Mouse (Mus musculus) kidney, postnatal 4 days (tissue): ENCODE measurements around the gene Ak2.

Source experiments
- DNase-seq, 2 experiments: peaks; one replicate each; pipeline ENCODE4 v3.0.0; 2021; ENCODE audit warnings: mixed read lengths in 2 of 2

Ak2 gene

DNA sequence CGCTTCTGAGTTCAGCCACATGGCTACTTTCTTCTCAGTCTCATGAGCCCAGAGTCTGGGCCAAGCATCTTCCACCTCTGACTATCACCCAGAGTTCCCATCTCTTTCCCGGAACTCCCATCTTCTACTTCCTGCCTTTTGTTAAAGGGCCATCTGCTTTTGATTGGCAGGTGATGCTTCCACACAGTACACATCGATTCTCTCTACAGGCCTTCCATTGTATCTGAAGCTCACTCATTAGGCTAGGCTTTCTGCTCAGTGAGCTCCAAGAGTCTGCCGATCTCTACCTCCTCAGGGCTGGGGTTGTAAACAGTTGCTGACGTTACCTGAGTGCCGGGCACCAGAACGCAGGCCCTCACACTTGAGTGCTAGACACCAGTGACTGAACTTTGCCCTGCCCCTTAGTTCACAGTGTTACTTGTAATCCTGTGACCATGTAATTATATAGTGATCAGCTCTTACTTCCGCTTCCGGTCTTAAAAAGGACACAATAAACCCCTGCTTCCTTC is at the start of gene Ak2:
Ak2 (plus strand) TSS at position 459 of the 509 bp plus-strand sequence.
- no peak for DNase-seq

GRCm38 (mm10) chr4:128942346-128942745 is 49.4 kb upstream of the Ak2 start:
- DNase-seq, result no peak

DNA sequence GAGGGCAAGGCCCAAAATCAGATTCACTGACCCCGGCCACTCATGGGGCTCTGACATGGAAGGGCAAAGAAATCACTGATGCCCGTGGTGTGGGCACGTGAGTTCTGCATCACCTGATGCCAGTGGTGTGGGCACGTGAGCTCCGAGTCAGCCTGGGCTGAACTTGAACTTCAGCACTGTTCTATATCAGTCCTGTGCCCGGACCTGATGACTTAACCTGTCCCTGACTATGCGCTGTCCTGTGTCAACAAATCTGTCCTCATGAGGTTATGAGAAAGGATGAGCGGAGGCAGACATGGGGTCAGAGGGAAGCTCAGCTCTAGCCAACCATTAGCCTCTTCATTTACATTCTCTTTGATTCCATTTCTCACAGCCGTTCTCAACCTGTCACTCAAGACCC is 45.0 kb upstream of the Ak2 start:
- DNase-seq, result no peak

DNA sequence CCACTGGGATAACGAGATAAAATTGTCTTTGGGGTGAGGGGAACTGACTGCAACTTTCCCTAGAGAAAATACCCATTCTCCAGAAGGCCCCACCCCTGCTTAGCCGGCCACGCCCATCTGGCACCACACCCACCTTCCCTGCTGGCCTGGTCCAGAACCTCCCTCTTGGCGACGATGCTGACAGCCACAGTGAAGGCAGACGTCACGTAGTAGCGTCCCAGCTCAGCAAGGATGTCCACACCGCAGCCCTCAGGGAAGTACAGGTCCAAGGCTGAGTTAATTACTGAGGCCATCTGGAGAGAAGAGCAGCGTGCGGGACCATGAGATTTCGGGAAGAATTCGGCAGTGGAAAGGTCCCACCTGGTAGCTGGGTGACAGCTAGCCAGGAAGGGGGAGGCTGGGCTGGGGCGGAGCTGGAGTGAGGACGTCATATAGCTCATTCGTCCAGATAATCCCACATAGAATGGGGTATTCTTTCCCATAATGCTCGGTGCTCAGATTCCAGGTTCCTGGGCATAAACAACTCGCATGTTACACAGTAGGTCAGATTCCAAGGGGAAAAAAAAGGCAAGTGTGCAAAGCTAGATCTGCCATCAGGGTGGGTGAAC is 44.3 kb upstream of the Ak2 start:
- DNase-seq, result peak; percentile 45 to 57

DNA sequence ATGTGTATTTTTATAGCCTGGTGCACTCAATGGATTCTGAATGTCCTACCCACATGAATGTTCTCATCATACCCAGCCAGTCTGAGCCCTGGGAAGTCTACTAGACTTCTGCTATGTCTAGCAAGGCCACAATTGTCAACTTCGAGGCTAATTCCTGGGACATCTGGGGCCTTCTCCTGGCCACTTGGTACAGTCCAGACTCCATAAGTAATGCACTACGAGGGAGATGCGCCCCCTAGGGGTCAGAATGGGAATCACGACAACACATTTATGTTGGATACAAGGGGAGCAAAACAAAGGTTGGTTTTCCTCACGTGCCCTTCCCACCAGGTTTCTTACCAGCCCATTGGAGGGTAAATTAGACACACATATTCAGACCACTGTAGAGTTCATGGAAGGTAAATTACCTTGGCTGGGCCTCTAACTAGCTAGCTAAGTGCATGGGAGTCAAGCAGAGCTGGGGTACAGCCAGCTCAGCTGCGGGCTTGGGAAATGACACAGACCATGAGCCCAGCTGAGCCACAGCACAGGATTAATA is 43.6 kb upstream of the Ak2 start:
- DNase-seq, result peak; percentile 73 to 76

- DNase-seq, result peak; percentile 48 to 67
These were observed 42.2 kb upstream of the Ak2 start for GRCm38 (mm10) chr4:128949470-128950005.

GRCm38 (mm10) chr4:128950461-128950860 is 41.3 kb upstream of the Ak2 start:
- DNase-seq, result no peak

DNA sequence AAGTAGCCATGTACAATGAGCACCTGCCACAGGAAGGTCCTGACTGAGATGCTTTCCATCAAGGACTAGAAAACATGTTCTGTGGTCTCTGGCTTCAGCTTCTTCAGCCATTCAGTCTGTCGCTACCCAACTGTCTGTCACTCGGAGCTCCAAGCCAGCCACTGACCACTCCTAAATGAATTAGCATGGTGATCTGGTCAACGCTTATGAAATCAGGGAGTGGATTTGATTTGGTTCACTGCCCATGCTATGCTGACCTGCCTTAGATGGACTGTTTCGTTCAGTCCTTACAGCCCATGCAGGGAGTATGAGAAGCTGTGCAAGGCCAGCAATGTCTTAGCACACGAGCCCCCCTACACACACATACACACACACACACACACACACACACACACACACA is 37.9 kb upstream of the Ak2 start:
- DNase-seq, result no peak

DNA sequence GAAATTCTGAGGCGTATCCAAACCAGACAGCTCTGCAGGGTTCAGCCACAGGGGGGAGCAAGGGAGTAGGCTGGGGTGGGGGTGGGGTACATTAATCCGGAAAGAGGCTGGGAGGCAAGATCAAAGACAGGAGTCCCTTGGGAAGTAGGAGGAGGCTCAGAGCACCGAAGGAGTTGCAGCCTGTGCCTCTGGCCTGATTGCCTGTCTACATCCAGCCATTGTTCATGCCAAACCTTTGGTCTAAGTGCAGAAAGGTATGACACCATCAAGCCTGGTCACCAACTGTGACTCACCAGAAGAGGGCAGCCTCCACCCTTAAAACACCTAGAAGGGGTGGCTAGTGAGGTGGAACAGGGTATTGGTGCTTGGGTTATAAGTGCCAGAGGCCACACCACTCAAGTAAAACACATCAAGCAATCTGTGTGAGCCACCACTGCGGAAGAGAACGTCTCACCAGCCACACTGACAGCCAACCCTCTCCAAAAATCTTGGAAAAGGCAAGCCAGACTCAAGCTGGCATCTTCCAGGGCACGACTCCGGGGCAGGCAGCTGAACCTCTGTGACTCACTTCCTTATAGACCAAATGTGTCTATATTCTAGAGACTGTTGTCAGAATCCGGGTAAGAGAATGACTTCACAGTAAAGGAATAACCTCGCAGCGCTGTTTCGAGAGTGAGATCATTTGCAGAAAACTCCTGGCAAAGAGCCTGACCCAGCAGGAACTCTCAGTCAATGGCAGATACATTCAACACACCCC is 34.4 kb upstream of the Ak2 start:
- DNase-seq, result peak; percentile 60 to 74

DNA sequence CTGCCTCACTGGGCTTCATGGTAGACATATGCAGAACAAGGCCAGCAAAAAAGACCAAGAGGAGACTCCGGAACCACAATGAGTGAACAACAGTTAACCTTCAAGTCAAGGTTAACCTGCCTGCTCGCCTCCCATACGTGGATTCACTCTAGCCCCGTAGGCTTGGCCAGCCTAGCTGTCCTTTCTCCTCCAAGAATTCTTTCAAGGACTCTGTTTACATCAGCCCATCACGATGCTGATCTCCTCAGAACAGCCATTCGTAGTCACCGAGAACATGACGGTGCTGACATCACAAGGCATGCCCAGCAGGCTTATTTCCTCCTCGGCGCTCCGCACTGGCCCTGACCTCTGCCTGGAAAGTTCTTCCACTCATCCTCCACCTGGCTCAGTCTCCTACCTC is 33.6 kb upstream of the Ak2 start:
- DNase-seq, result no peak

GRCm38 (mm10) chr4:128958849-128959248 is 32.9 kb upstream of the Ak2 start:
- DNase-seq, result no peak

DNA sequence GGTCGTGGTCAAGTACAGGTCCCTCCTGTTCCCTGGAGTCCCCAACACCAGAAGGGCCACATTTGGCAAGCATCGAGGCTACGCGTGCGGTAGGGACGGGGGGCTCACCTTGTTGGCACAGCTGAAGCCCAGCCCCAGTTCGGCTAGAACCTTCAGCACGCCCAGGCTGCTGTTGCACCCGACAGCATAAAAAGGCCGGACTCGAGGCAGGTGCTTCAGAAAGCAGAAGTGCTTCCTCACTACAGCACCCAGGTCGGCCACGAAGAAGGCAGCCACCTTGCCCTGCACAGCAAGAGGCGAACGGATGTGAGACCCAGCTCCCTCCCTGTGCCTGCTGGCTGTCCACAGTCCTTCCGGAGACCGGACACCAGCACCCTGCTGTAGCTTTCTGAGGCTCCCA is 32.1 kb upstream of the Ak2 start:
- no peak for DNase-seq

GRCm38 (mm10) chr4:128961301-128962028 is 30.3 kb upstream of the Ak2 start:
- DNase-seq, result peak in 1 of 2 experiments; percentile 46

- DNase-seq, result peak; percentile 97 to 98
These were observed 29.5 kb upstream of the Ak2 start, which contains the start of gene Azin2 for GRCm38 (mm10) chr4:128962029-128962925. Gene Azin2, minus strand, starts transcription at chr4:128962442.

- DNase-seq, result no peak
These were observed 28.9 kb upstream of the Ak2 start for GRCm38 (mm10) chr4:128962926-128963290.

- peak; percentile 58 to 61 for DNase-seq
These were observed 25.0 kb upstream of the Ak2 start for GRCm38 (mm10) chr4:128966751-128967150.

- DNase-seq, result no peak
These were observed 22.7 kb upstream of the Ak2 start for GRCm38 (mm10) chr4:128969081-128969480.

- no peak for DNase-seq
These were observed 21.9 kb upstream of the Ak2 start for GRCm38 (mm10) chr4:128969607-128970416.

GRCm38 (mm10) chr4:128970417-128970807 is 21.3 kb upstream of the Ak2 start:
- DNase-seq, result no peak

DNA sequence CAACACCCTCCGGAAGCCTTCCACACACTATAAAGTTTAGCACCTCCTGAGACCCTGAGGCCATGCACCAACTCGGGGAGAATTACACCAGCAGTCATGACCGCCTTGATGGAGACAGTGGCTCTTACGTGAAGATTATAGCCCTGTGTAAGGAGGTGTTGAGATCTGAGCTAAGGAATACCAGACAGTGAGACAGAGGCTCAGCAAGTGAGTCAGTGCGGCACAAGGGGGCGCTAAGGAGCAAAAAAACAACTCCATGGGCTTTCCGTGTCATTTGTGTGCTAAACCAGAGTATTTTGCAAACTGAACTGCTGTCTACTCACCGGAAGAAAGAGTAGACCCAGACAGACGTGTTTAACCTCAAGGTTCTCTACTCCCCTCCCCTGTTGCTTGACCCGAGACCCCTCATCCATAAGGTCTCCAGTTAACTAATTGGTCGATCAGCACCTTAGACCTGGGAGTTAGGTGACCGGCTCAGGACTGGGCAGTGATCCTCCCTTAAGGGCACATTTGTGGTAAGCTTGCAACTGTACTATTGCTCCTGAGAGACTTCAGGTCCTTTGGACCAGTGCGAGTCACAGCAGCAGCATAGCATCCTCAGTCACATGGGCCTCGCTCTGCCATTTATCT is 20.6 kb upstream of the Ak2 start:
- peak; percentile 92 to 93 for DNase-seq

GRCm38 (mm10) chr4:128974677-128975076 is 17.1 kb upstream of the Ak2 start:
- no peak for DNase-seq
